Mouse (Mus musculus): Measurements from ENCODE around the gene Fmo1. TPM values are rescaled to one million over a fixed set of nuclear protein-coding genes. Genes with fewer than 3 reads are reported as not detected.

The Fmo1 gene
- polyA plus RNA-seq (2011; ENCODE audit: insufficient read length, low read depth, missing spikeins) = 0.67 and 3.8 TPM in 2 replicates

- TF ChIP-seq CTCF (IDR thresholded peaks at IDR 0.05; ENCODE audit: borderline replicate concordance, insufficient read depth, low read length) (no peak), POLR2A (IDR thresholded peaks at IDR 0.05; ENCODE audit: low read depth, low read length) (no peak)
- Histone ChIP-seq H3K27ac (ENCODE audit: insufficient read depth, low read length) (no peak within 1 kb of the TSS), H3K4me1 (ENCODE audit: control insufficient read depth, insufficient read depth, low read length) (no peaks in the 10 kb centered on the region), H3K4me3 (ENCODE audit: insufficient read depth, low read length) (no peak within 1 kb of the TSS)
Observed at GRCm38 (mm10) chr1:162866280-162866681, at the start of gene Fmo1. TSS of gene Fmo1 (minus strand) at chr1:162866610.

GRCm38 (mm10) chr1:162914932-162915556 lies 48.6 kb upstream of the Fmo1 start:
- TF ChIP-seq CTCF (IDR thresholded peaks at IDR 0.05; ENCODE audit: borderline replicate concordance, insufficient read depth, low read length) (no peak), POLR2A (IDR thresholded peaks at IDR 0.05; ENCODE audit: low read depth, low read length) (no peak)
- no peak overlapping the region for H3K4me3 ChIP-seq (ENCODE audit: insufficient read depth, low read length)
- H3K27ac ChIP-seq (ENCODE audit: insufficient read depth, low read length) = no peak overlapping the region
- no peaks in the 10 kb centered on the region for H3K4me1 ChIP-seq (ENCODE audit: control insufficient read depth, insufficient read depth, low read length)

GRCm38 (mm10) chr1:162912085-162912484 lies 45.7 kb upstream of the Fmo1 start:
- no peaks in the 10 kb centered on the region for H3K4me1 ChIP-seq (ENCODE audit: control insufficient read depth, insufficient read depth, low read length)
- H3K4me3 ChIP-seq (ENCODE audit: insufficient read depth, low read length) = no peak overlapping the region
- no peak overlapping the region for H3K27ac ChIP-seq (ENCODE audit: insufficient read depth, low read length)
- TF ChIP-seq POLR2A (IDR thresholded peaks at IDR 0.05; ENCODE audit: low read depth, low read length) = no peak

GRCm38 (mm10) chr1:162901879-162902278 lies 35.5 kb upstream of the Fmo1 start:
- TF ChIP-seq POLR2A (IDR thresholded peaks at IDR 0.05; ENCODE audit: low read depth, low read length) (no peak), CTCF (IDR thresholded peaks at IDR 0.05; ENCODE audit: borderline replicate concordance, insufficient read depth, low read length) (no peak)
- Histone ChIP-seq H3K4me1 (ENCODE audit: control insufficient read depth, insufficient read depth, low read length) (no peaks in the 10 kb centered on the region), H3K4me3 (ENCODE audit: insufficient read depth, low read length) (no peak overlapping the region), H3K27ac (ENCODE audit: insufficient read depth, low read length) (no peak overlapping the region)

GRCm38 (mm10) chr1:162897838-162898811 lies 31.7 kb upstream of the Fmo1 start, which contains the start of gene Fmo2:
TSS of gene Fmo2 (minus strand) at chr1:162898726.
- no peak for TF ChIP-seq CTCF (IDR thresholded peaks at IDR 0.05; ENCODE audit: borderline replicate concordance, insufficient read depth, low read length)
- no peak for TF ChIP-seq POLR2A (IDR thresholded peaks at IDR 0.05; ENCODE audit: low read depth, low read length)
- Histone ChIP-seq H3K4me3 (ENCODE audit: insufficient read depth, low read length) (no peak within 1 kb of the TSS), H3K27ac (ENCODE audit: insufficient read depth, low read length) (no peak within 1 kb of the TSS), H3K4me1 (ENCODE audit: control insufficient read depth, insufficient read depth, low read length) (no peaks in the 10 kb centered on the region)

GRCm38 (mm10) chr1:162895900-162896299 lies 29.5 kb upstream of the Fmo1 start:
- no peak for TF ChIP-seq CTCF (IDR thresholded peaks at IDR 0.05; ENCODE audit: borderline replicate concordance, insufficient read depth, low read length)
- TF ChIP-seq POLR2A (IDR thresholded peaks at IDR 0.05; ENCODE audit: low read depth, low read length) = no peak
- no peak overlapping the region for H3K27ac ChIP-seq (ENCODE audit: insufficient read depth, low read length)
- H3K4me3 ChIP-seq (ENCODE audit: insufficient read depth, low read length) = no peak overlapping the region
- no peaks in the 10 kb centered on the region; the same call in 1 of the 2 replicates for H3K4me1 ChIP-seq (ENCODE audit: control insufficient read depth, insufficient read depth, low read length)

GRCm38 (mm10) chr1:162893014-162893413 lies 26.6 kb upstream of the Fmo1 start:
- Histone ChIP-seq H3K27ac (ENCODE audit: insufficient read depth, low read length) (no peak overlapping the region), H3K4me3 (ENCODE audit: insufficient read depth, low read length) (no peak overlapping the region), H3K4me1 (ENCODE audit: control insufficient read depth, insufficient read depth, low read length) (no peaks in the 10 kb centered on the region; the same call in 1 of the 2 replicates)
- TF ChIP-seq CTCF (IDR thresholded peaks at IDR 0.05; ENCODE audit: borderline replicate concordance, insufficient read depth, low read length) = no peak
- TF ChIP-seq POLR2A (IDR thresholded peaks at IDR 0.05; ENCODE audit: low read depth, low read length) = no peak

GRCm38 (mm10) chr1:162891980-162892451 lies 25.6 kb upstream of the Fmo1 start:
- TF ChIP-seq POLR2A (IDR thresholded peaks at IDR 0.05; ENCODE audit: low read depth, low read length) (no peak), CTCF (IDR thresholded peaks at IDR 0.05; ENCODE audit: borderline replicate concordance, insufficient read depth, low read length) (no peak)
- Histone ChIP-seq H3K4me1 (ENCODE audit: control insufficient read depth, insufficient read depth, low read length) (no peaks in the 10 kb centered on the region; the same call in 1 of the 2 replicates), H3K27ac (ENCODE audit: insufficient read depth, low read length) (no peak overlapping the region), H3K4me3 (ENCODE audit: insufficient read depth, low read length) (no peak overlapping the region)

GRCm38 (mm10) chr1:162888646-162889045 lies 22.2 kb upstream of the Fmo1 start:
- Histone ChIP-seq H3K27ac (ENCODE audit: insufficient read depth, low read length) (no peak overlapping the region), H3K4me3 (ENCODE audit: insufficient read depth, low read length) (no peak overlapping the region), H3K4me1 (ENCODE audit: control insufficient read depth, insufficient read depth, low read length) (no peaks in the 10 kb centered on the region; the same call in 1 of the 2 replicates)
- TF ChIP-seq POLR2A (IDR thresholded peaks at IDR 0.05; ENCODE audit: low read depth, low read length) = no peak
- no peak for TF ChIP-seq CTCF (IDR thresholded peaks at IDR 0.05; ENCODE audit: borderline replicate concordance, insufficient read depth, low read length)
